Mouse (Mus musculus) left cerebral cortex, postnatal 36 days (tissue): ENCODE results near the gene Fam43a. TPM values are rescaled to one million over a fixed set of nuclear protein-coding genes. Genes with fewer than 3 reads are reported as not detected.

Experiments
- DNase-seq, 2 experiments: peaks; one replicate each; pipeline ENCODE4 v3.0.0; 2021 to 2022; ENCODE audit warnings: low spot score in 2 of 2, mixed read lengths in 1 of 2
- intact Hi-C: fragments of 180-260 bp; cut with DNase I; formaldehyde crosslinking; loops from one replicate; pipeline ENCODE4 v1.15.1; 2025
- total RNA-seq, 2 experiments: library from RNA; stranded (reverse); gene quantifications; 2 replicates each; pipeline ENCODE4 v1.2.3; 2021

Gene Fam43a
- total RNA-seq, 2 experiments from 2014 or later = 14.6 to 15.9 TPM

DNA sequence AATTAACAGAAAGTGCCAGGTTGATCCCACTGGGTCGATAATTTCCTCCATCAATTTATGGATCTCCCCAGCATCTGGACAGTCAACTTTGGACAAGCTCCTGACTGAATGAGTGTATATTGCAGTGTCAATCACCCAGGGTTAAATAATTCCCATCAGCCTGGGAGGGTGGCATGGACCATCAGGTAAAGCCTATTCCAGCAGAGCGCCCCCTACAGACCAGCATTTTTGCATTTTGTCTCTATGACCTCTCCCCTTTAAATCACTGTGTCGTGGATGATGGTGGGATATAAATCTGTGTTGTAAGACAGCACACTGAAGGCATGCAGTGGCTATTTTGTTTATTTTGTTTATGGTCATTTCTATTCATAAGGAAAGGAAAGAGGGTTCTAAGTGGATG, 7.5 kb upstream of the Fam43a start:
- intact Hi-C loops = loop anchor here (10.0 kb wide), 1 partner anchor 763 kb away; no protein-coding TSS in a partner anchor

DNA sequence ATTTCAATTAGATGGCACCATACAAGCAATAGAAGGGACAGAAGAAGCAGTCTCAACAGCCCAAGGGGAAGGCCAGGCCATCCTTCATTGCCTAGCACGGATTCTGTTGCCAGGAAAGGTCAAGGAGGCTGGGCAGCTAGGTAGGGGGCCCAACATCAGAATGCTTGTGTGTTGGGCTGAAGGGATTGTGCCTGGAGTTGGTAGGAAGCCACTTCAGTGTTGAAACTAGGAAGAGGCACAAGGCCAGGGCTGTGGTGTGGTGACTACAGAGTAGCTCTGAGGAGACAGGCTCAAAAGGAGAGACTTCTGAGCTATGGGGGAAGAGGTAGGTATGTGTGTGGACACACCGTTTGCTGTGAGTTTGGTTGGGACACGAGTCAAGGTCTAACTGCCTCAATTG, 4.2 kb upstream of the Fam43a start:
- no peak for DNase-seq
- intact Hi-C loops = loop anchor here (10.0 kb wide), 1 partner anchor 759 kb away; no protein-coding TSS in a partner anchor

More for the DNA sequence above, 7.5 kb upstream of the Fam43a start:
- DNase-seq = no peak

DNA sequence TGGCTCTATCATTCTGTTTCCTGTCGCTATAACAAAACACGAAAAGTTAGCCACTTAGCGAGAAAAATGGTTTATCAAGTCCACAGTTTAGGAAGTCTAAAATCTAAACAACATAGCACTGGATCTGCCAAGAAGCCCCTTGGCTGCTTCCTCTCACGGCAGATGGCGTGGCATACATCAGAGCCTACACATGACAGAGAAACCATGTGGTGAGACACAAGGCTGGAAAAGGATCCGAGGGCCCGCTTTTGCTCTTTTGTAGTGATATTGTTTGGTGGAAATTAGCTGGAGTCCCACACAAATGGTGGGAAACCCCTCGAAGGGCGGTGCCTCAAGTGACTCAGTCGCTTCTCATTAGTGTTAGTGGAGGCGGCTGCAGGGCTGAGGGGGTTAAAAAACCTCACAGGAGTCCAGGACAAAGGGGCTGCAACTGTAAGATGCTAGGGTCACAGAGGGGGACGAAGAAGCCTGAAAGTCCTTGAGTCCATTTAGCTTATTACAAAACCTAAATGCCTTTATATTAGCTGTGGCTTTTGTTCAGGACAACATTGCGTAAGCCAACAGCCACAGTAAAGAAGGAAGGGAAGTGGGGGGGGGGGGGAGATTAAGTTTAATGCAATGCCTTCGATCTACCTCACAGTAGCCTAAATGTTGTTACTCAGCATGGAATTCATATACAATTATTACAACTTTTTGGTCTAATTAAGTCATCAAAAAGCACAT, 3.5 kb upstream of the Fam43a start:
- intact Hi-C loops = loop anchor here (2.0 to 10.0 kb wide), 2 partner anchors 475 to 759 kb away; no protein-coding TSS in a partner anchor
- peak in 1 of 2 experiments; percentile 18 for DNase-seq

DNA sequence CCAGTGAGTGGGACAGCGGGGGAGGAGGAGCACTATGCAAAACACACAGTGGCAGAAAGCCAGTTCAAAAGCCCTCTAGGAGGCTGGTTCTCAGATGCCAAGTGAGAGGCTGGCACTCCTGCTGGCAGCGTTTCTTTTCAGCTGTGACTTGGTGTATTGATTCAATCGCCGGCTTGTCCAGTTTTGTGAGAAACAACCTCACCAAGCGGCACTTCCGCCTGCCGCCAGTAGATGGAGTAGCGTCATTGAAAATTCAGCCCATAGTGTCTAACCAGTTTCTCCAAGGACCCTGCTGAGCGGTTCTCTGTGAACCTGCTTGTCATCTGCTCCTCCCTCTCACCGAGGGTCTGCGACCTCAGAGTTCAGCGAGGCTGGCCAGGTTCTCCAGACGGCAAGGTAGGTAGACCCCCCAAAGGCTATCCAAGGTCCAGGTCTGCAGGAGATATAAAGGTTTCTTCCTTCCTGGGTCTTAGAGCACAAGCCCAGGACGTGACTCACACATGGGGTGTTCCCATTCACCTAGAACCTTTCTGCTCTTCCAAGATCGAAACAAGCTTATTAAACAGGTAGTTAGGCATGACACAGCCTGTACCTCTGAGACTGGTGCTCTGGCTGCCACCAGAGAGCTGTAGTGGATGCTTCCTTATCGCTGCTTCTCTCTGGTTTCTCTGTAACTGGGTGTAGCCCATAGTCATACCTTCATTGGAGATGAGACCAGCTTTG, 2.4 kb upstream of the Fam43a start:
- intact Hi-C loops = loop anchor here (1.0 to 10.0 kb wide), 3 partner anchors 380 to 758 kb away; no protein-coding TSS in a partner anchor
- peak; percentile 88 to 93 for DNase-seq

DNA sequence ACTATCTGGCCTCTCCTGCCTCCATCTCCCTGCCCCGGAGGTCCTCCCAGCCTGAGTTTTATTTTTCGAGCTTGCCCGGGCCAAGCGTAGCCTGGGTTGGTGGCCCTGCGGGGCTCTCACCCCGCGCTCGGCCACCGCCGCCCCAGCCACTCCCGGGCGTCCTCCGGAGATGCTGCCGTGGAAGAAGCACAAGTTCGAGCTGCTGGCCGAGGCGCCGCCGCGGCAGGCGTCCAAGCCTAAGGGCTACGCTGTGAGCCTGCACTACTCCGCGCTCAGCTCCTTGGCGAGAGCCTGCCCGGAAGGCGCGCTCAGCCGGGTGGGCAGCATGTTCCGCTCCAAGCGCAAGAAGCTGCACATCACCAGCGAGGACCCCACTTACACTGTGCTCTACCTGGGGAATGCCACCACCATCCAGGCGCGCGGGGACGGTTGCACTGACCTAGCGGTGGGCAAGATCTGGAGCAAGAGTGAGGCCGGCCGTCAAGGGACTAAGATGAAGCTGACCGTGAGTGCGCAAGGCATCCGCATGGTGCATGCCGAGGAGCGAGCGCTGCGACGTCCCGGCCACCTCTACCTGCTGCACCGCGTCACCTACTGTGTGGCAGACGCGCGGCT, 1.0 kb downstream of the Fam43a start:
- intact Hi-C loops = loop anchor here (1.0 to 5.0 kb wide), 2 partner anchors 72 to 379 kb away; no protein-coding TSS in a partner anchor
- DNase-seq = peak; percentile 64 to 67

DNA sequence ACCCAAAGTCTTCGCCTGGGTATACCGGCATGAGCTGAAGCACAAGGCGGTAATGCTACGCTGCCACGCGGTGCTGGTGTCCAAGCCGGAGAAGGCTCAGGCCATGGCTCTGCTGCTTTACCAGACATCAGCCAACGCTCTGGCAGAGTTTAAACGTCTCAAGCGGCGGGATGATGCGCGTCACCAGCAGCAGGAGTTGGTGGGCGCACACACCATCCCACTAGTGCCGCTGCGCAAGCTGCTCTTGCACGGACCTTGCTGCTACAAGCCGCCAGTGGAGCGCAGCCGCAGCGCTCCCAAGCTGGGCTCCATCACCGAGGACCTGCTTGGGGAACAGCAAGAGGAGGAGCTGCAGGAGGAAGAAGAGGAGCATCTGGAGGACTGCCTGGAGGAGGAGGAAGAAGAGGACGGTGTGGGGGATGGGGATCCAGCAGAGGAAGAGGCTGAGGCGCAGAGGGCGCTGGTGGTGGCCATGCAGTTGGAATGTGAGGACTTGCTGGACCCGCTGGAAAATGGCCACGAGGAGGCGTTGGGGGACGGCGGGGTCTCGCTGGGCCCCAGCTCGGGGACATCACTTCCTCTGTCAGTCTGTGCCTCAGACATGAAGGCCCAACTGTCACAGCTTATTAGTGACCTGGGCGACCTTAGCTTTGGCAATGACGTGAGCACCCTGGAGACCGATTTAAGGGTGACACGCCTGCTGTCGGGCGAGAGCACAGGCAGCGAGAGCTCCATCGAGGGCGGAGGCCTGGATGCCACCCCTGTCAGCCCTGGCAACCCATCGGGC, 1.7 kb downstream of the Fam43a start:
- intact Hi-C loops = loop anchor here (1.0 to 5.0 kb wide), 2 partner anchors 71 to 378 kb away; no protein-coding TSS in a partner anchor

DNA sequence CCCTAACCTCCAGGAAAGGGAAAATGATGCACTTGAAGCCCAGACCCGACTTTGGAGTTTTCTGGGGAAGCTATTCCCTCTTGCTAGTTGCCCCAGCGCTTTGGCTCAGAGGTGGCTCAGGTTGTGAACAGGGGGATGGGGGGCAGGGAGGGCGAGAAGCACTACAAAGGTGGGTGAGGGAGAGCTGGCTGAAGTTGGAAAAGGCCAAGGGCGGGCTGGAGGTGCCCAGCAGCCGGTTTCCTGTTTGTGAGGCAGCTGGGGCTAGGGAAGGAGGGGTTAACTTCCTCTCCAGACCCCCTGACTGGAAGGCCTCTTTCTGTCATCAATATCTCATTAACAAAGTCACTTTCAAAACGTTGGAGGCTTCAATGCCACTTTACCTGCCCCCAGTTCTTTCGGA, 2.4 kb downstream of the Fam43a start:
- DNase-seq = no peak
- intact Hi-C loops = loop anchor here (1.0 to 5.0 kb wide), 2 partner anchors 70 to 377 kb away; no protein-coding TSS in a partner anchor

More for the DNA sequence above, 1.7 kb downstream of the Fam43a start:
- peak; percentile 63 to 73 for DNase-seq

DNA sequence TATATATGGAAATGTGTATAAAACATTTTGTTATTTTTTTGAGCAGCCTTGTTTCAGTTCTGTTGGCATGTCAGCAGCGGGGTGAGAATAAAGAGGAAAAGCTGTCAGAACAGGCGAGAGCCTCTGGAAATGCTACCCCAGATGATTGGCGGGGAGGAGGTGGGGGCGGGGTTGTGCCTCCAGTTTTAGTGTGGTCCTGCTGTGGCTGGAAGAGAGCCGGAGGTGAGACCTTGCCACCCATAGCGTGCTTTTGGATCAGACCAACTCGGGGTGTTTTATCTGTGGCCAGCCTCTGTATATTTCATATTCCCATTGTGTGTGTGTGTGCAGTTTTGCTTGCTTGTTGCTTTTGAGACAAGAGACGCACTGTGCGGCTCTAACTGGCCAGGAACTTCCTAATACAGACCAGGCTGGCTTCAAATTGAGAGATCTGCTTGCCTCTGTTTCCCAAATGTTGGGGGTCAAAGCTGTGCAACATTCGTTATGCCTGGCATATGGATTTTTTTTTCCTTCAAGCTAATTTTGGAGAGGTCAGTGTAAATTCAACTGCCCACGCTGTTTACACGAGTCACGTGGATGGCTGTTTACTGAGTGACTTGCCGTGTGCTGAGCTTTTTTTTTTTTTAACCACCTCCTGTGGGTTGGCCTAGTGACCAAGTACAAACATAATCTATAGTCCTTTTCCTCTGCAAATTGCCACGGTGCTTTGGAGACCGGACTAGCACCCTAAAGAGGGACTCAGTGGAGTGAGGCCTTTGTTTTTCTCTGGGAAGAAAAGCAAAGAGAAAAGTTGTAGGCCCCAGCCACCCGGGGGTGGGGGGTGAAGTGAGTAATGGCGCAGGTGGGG, 3.4 kb downstream of the Fam43a start:
- no peak for DNase-seq
- intact Hi-C loops = loop anchor here (5.0 kb wide), 1 partner anchor 69 kb away; no protein-coding TSS in a partner anchor

DNA sequence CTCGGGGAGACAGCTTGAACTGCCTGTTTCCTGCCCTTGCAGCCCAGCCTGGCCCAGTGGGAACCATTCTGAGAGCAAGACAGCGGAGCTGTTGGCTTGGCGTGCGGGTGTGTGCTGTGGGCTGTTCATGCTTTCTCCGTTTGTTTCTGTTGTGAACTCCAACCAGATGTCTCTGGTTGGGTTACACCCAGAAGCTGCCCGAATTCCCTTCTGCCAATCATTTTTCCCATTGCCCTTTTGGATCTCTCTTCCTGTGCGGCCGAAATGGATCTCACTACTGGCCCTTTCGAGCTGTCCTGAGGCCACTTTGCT, 4.0 kb downstream of the Fam43a start:
- intact Hi-C loops = loop anchor here (5.0 kb wide), 1 partner anchor 69 kb away; no protein-coding TSS in a partner anchor
- DNase-seq = no peak

DNA sequence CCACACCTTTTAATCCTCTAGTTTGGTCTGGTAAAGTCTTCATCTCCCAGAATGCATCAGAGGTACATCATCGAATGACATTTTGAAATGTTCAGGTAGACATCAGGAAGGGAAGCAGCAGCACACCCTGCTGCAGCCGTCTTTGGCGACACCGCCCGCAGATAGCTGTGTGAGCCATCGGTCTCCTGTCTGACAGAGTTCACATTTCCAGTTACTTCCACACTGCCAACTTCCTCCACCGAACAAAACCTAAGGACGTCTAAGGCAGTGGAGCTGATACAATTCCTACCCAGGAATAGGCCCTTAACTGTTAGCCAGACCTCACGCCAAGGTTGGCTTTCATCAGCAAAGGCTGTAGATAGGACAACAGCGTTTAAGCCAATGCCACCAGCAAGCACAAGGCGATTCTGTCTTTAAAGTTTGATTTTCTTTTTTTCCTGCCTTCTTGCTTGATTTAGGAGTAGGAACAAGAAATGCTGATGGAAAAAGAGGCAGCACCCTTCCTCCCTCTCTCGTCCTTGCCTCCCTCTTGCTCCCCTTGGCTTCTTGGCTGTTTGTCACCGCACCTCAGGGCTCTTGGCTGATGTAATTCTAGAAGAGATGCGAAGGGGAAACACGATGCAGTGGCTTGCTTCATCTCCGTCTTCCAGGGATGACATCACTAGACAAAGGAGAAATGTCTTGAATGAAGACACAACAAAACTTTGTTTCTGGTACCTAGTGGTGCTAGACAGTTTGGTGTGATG, 4.7 kb downstream of the Fam43a start:
- DNase-seq = no peak
- intact Hi-C loops = loop anchor here (5.0 kb wide), 1 partner anchor 68 kb away; no protein-coding TSS in a partner anchor

DNA sequence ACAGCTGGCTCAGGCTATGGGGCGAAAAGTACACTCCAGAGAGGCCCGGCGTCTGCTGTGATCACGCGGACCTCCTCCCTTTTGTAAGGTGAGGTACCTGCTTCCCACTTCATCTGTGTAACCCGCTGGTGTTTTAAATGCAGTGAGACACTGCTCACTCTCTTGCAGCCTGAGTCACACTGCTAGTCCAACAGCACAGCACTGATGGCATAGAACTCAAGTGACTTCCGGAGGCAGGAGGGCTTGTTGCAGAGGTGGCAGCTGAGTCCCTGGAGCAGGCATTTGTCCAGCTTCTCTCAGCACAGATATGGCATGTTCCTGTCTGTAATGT, 5.2 kb downstream of the Fam43a start:
- DNase-seq = no peak
- intact Hi-C loops = loop anchor here (5.0 kb wide), 2 partner anchors 48 to 68 kb away; no protein-coding TSS in a partner anchor

DNA sequence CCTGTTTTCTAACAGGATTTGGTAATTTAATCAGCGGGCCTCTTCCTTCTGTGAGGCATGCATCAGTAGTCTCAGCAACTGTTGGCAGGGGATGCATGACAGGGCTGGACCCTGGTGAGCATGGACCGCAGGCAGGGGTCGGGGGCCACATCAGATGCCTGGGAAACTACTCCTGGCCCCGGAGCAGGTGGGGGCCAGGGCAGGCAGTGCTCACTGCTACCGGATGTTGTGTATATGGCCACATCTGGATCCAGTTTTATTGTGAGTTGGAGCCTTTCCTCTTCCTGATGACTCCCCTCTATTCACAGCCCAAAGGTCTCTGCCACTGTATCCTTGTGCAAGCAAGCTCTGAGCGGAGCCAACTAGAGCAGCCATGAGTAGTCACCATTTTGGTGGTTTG, 6.0 kb downstream of the Fam43a start:
- intact Hi-C loops = loop anchor here (5.0 kb wide), 1 partner anchor 47 kb away; no protein-coding TSS in a partner anchor
- no peak for DNase-seq

DNA sequence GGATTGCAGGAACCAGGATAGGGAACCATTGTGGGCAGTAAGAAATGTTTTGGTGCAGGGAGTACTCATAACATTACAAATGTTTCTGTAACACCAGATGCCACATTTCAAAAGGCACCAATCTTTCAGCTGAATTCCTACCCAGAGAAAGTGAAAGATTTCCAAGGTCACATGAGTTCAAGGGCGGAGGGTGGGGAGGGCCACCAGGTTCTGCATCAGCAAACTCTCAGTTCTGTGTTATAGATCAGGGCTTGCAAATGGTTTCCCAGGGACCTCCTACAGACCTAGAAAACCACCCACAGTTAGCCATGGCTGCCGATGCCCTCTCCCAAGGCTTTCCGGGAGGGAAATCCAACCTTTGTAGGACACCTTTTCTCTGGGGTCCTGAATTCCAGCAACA, 8.3 kb downstream of the Fam43a start:
- intact Hi-C loops = loop anchor here (5.0 kb wide), 1 partner anchor 44 kb away; no protein-coding TSS in a partner anchor

DNA sequence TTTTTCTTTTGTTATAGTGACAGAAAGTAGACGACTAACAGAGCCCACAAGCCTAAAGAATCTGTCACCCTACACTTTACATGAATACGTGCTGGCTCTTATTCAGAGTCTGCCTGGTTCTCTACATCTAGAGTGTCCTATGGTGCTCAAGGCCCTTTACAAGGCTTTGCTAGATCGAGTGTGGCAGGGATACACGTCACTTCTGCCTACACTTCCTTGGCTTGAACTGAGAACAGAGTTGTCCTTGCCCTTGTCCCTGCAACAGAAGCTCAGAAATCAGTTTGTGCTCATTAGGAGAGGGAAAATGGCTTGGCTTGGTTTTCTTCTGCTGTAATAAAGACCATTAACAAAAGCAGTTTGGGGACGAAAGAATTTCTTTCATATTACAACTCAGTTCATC, 11.8 kb downstream of the Fam43a start:
- intact Hi-C loops = no loop called here
- DNase-seq = no peak

More for the DNA sequence above, 8.3 kb downstream of the Fam43a start:
- no peak for DNase-seq

DNA sequence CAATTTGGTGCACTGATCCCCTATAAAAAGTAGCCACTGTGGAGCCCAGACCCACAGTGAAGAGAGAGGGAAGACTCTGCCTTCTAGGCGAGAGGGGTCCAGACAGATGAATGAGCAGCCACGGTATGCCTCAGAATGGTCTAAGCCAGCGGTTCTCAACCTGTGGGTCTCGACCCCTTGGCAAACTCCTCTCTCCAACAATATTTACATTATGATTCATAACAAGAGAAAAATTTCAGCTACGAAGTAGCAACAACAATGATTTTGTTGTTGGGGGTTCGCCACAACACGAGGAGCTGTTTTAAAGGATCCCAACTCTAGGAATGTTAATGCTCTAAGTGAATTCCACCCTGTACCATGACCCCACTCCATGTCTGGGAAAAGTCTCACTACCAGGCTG, 13.6 kb downstream of the Fam43a start:
- no peak for DNase-seq
- intact Hi-C loops = no loop called here

DNA sequence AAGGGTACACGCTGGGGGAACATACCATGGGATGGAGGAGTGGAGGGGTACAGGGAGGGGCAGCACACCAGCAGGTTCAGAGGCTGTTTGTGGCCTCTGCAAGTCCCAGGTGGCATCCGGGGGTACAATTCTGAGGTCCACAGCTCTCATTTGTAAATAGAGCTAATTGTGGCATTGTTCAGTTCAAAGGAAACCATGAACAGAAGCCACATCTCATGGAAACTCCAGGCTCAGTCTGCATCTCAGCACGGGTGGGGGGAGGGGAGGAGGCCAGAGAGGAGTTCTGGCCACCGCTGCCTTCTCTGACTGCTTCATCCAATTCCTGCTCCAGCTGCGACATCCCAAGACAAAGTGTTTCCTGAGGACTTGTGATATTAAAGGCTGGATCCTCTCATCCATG, 14.6 kb downstream of the Fam43a start:
- no peak for DNase-seq
- intact Hi-C loops = no loop called here

DNA sequence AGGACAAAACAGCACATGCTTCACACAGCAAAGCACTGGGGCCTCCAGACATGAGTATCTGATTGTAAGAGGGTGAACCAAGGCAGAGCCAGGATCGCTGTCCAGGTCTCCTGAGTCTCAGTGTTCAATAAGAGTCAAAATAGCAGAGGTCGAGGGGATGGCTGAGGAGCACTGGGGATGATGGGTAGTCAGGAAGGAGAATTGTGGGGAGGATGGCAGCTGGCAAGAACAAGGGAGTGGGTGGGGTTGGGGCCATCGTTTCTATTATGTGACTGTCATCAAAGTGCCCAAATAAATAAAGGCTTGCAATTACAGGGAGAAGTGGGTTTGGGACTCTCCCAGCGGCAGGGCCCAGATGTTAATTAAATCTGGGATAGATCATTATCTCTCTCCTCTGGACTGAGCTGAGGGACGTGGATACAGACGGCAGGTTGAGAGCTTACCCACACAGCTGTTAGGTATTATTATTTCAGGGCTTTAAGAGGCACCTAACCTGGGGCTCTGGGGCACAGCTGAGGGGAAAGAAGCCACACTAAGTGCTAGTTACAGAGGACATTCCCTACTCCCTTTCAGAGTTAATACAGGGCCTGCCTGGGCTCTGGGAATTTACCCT, 15.3 kb downstream of the Fam43a start:
- no peak for DNase-seq
- intact Hi-C loops = no loop called here
